Mouse (Mus musculus) layer of hippocampus, postnatal 36 days (tissue): Measurements from ENCODE around the gene Mrm3. TPM values are rescaled to one million over a fixed set of nuclear protein-coding genes. Genes with fewer than 3 reads are reported as not detected.

Source experiments
- DNase-seq, 2 experiments: peaks; one replicate each; pipeline ENCODE4 v3.0.0; 2022
- total RNA-seq, 2 experiments: library from RNA; stranded (reverse); gene quantifications; 2 replicates each; pipeline ENCODE4 v1.2.3; 2021

Gene Mrm3
- total RNA-seq, 2 experiments from 2014 or later, result 16.8 to 17.4 TPM

DNA sequence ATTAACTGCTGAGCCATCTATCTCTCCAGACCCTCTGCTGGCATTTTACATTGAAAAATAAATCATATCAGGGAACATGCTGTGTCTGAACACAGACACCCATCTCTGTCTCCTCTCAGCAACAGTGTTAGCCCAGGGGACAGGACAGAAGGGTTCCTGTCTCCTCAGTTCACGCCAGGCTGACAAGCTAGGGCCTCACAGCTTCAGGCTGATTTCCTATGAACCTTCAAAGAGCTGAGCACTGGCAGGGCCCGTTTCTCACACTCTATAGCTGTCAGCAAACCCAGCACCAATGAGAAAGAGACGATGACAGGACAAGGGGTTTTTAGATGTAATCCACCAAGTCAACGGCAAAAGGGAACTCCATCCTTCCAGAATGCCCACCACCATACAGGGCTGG is 48.4 kb downstream of the Mrm3 start:
- no peak for DNase-seq

DNA sequence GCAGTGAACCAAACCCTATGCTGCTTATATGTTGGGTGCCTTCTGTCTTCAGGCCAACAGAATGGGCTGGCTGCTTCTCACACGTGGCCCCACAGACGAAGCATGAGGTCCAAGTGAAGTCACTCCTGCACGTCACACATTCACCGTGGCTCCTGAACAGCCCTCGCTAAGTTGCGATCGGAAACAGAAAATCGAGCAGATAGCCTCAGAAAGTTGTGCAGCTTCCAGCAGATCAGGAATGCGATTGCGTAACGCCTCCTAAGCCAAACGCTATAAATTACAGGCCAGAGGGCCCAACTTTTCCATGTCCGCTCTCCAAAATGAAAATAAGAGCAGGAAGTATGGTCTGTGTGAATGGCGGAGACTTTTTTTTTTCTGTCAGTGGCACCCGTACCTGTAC is 48.9 kb downstream of the Mrm3 start:
- DNase-seq, result no peak

DNA sequence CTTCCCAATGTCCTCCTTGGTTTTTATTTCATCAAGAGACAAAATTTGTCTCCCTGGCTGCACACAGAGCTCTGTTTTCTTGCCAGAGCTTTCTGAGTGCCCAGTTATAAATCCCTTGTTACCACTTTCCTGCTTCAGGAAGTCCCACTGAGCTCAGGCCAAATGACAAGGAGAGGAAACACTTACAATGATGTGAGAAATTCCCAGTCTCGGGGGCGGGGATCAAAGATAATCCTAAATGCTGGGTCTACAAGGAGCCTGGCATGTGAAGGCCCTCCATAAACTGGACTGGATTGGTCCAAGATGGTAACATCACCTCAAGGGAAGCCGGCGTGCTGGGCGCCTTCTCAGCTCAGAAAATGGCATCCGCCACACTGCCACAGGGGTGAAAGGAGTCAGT is 49.3 kb downstream of the Mrm3 start:
- DNase-seq, result no peak

DNA sequence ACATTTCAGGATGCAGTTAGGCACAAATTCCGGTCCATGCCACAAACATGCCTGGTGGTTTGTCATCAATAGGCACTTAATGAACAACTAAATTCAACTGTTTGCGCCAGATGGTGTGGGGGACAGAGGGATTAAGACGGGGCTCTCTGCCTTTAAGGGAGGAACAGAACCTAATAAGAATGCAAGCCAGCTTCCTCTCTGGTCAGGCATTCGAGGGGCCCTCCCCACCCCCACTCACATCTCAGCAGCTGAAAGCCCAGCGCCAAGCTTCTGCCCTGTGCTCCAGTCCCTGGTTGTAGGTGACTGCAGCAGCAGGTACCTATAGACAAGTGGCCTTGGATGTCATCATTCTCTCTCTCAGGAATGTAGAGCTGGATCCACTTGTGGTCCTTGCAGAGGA is 50.6 kb downstream of the Mrm3 start:
- no peak for DNase-seq

DNA sequence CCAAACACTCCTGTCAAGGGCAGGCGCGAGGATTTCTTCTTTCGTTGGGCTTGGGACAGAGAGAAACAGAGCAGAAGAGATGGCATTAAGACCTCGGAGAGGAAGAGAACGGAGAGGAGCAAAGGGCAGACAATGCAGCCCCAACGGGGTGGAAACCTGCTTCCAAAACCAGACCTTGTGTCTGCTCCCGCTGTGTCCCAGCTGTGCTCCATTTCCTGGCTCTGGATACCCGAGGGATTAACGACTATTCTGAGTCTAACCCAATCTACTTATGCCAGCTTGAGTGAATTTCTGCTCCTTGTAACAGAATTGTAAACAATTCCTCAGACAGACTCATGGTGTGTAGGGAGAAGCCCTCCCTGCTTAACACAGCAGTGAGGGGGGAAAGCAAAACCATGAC is 51.3 kb downstream of the Mrm3 start:
- DNase-seq, result no peak

DNA sequence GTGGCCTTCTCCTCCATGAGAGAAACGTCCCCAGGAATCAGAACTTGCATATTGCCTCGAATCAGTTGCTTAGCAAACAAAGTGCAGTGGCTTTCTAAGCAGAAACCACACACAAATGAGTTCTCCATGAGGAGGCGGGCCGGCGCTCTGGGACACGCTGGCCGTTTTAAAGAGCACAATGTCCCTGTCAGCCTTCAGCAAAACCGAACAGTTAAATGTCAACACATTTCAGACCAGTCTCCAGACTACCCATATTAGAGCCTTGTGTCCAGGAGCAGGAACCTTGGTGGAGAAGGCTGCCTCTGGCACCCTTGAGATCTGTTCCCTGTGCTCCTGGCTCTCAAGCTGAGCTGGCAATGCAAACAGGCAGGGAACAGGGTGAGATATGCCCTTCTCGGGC is 53.7 kb downstream of the Mrm3 start:
- DNase-seq, result no peak

DNA sequence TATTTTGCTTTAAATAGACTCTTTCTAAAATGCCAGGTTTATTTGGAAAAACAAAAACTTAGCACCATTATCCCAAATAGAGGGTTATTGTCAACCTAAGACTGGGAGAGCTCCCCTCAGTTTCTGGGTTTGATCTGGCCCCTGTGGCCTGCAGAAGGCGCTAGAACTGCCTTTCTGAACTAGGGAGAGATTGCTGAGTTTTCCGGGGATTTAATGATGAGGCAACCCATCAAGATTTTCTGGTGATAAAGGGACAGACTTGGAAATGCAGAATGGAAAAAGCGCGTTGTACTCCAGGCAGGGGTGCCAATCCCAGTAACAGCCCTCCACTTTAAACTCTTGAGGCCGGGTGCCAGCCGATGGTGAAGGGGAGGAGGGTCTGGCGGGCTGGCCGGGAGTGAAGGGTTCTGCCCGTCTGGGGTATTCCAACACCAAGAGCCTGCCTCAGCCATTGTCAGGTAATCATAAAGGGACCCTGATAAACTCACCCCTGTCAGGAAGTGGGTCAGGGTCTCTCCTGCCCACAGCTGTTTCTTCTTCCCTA is 55.0 kb downstream of the Mrm3 start:
- DNase-seq, result no peak

Other genes starting within 250 kb of the Mrm3 start
- gene 1700016K19Rik, start 243.8 kb upstream of the Mrm3 start, total RNA-seq, result 1 to 10 TPM; 1.8 to 2.3 TPM
- gene Rflnb, start 215.9 kb upstream of the Mrm3 start, total RNA-seq, result 10 to 100 TPM in 1 of 2 experiments, 1 to 10 TPM in 1; 7.9 to 10.2 TPM
- 10 to 100 TPM; 92.2 to 99.8 TPM for gene Vps53, start 64.1 kb upstream of the Mrm3 start, total RNA-seq
- gene Fam57a, start 64.0 kb upstream of the Mrm3 start, total RNA-seq, result 10 to 100 TPM; 18.4 to 20.9 TPM
- gene Dbil5, start 26.1 kb upstream of the Mrm3 start, total RNA-seq, result 1 to 10 TPM in 1 of 2 experiments, under 1 TPM in 1; 0.65 to 1.2 TPM
- gene Gemin4, start 26.1 kb upstream of the Mrm3 start, total RNA-seq, result 1 to 10 TPM; 6.5 to 8.2 TPM
- 10 to 100 TPM; 51.6 to 59.4 TPM for gene Glod4, start within 50 bp of the Mrm3 start, total RNA-seq
- gene Nxn, start 155.4 kb downstream of the Mrm3 start, total RNA-seq, result 10 to 100 TPM in 1 of 2 experiments, 1 to 10 TPM in 1; 9.5 to 11.6 TPM
- gene Timm22, start 163.2 kb downstream of the Mrm3 start, total RNA-seq, result 10 to 100 TPM; 32.7 to 33.6 TPM